Mouse (Mus musculus) embryonic fibroblast, embryonic 13.5 days (primary cell): ENCODE data around the gene Prex1.

Experiments used
- CTCF ChIP-seq: IDR thresholded peaks from 2 replicates; pipeline ENCODE4 v1.5.1; 2011; ENCODE audit warnings: mild to moderate bottlenecking, control low read depth, low read length, moderate library complexity, borderline replicate concordance; ENCODE audit not compliant: insufficient read depth
- POLR2A ChIP-seq: IDR thresholded peaks from 2 replicates; pipeline ENCODE4 v1.6.1; 2011; ENCODE audit warnings: low read depth, mild to moderate bottlenecking, control low read depth, low read length, moderate library complexity

- TF ChIP-seq POLR2A (no peak), CTCF (no peak)
These were observed 161.7 kb downstream of the Prex1 start for GRCm38 (mm10) chr2:166551831-166552498.
